Mouse (Mus musculus) forebrain, postnatal 0 days (tissue): Measurements from ENCODE around the gene Mapk6. TPM values are rescaled to one million over a fixed set of nuclear protein-coding genes. Genes with fewer than 3 reads are reported as not detected.

Experiments
- ATAC-seq: fragments of 200-750 bp; cut with Nextera tagmentation; 2 replicates; pipeline ENCODE4 v1.8.0; 2017; ENCODE audit warnings: mild to moderate bottlenecking, moderate library complexity
- DNase-seq: peaks from one replicate; pipeline ENCODE4 v3.0.0-alpha.2; 2015
- H3K27ac ChIP-seq: fragments of 300-500 bp; sonication (generic); 2 replicates; pipeline ENCODE4 v1.5.1; 2014; ENCODE audit warnings: low read depth, mild to moderate bottlenecking, antibody characterized with exemption, low read length, moderate library complexity, mixed read lengths
- H3K27me3 ChIP-seq: fragments of 300-500 bp; sonication (generic); 2 replicates; pipeline ENCODE4 v1.6.1; 2014; ENCODE audit warnings: mild to moderate bottlenecking, low read length, mixed read lengths; ENCODE audit not compliant: insufficient read depth
- H3K36me3 ChIP-seq: fragments of 300-500 bp; sonication (generic); 2 replicates; pipeline ENCODE4 v1.6.1; 2014; ENCODE audit warnings: mild to moderate bottlenecking, moderate library complexity; ENCODE audit not compliant: insufficient read depth
- H3K4me1 ChIP-seq: fragments of 300-500 bp; sonication (generic); 2 replicates; pipeline ENCODE4 v1.6.1; 2014; ENCODE audit warnings: antibody characterized with exemption; ENCODE audit not compliant: insufficient read depth
- H3K4me2 ChIP-seq: fragments of 300-500 bp; sonication (generic); 2 replicates; pipeline ENCODE4 v1.6.1; 2014; ENCODE audit warnings: low read depth, mild to moderate bottlenecking, moderate library complexity
- H3K4me3 ChIP-seq: fragments of 300-500 bp; sonication (generic); 2 replicates; pipeline ENCODE4 v1.5.1; 2014; ENCODE audit warnings: low read depth, low read length, mixed read lengths
- H3K9ac ChIP-seq: fragments of 300-500 bp; sonication (generic); 2 replicates; pipeline ENCODE4 v1.6.1; 2014; ENCODE audit warnings: mild to moderate bottlenecking
- H3K9me3 ChIP-seq: fragments of 300-500 bp; sonication (generic); 2 replicates; pipeline ENCODE4 v1.6.1; 2016; ENCODE audit warnings: low read length
- CTCF ChIP-seq: sonication (generic); IDR thresholded peaks from 2 replicates; pipeline ENCODE4 v1.5.1; 2016; ENCODE audit warnings: antibody characterized with exemption, control low read depth, low read depth
- WGBS: fragments of 180-500 bp; shearing (Covaris S2); extraction: QIAGEN DNeasy Blood & Tissue Kit; methylation state at CpG from one replicate; pipeline ENCODE4 v1.1.7; 2014; 5-methylcytosine and 5-hydroxymethylcytosine counted together
- polyA plus RNA-seq: library from polyadenylated mRNA; unstranded; fragments of >200 nt; fragmentation: Nextera tagmentation; extraction: Ambion mirVana; gene quantifications from 2 replicates; pipeline ENCODE4 v1.2.1, GENCODE M21; 2015
- total RNA-seq: library from RNA; depleted of rRNA; stranded (reverse); fragments of >200 nt; gene quantifications from 2 replicates; pipeline ENCODE4 v1.2.3, GENCODE M21; 2014

Mapk6 gene
- total and polyA plus RNA-seq, 2 experiments from 2014 or later = 94.2 to 157 TPM

- TF ChIP-seq CTCF = no peak
- no peaks in the 10 kb centered on the region for H3K27me3 ChIP-seq
- 94% methylated on average over 5 of the region's 5 CpGs for WGBS
- no peak for DNase-seq
- H3K4me2 ChIP-seq = no peak within 1 kb of the TSS
- ATAC-seq = no peak
- no peaks in the 10 kb centered on the region for H3K9me3 ChIP-seq
- no peaks in the 10 kb centered on the region for H3K4me1 ChIP-seq
- H3K4me3 ChIP-seq = no peak within 1 kb of the TSS
- peaks cover 37% of the 10 kb centered on the region for H3K36me3 ChIP-seq
- H3K27ac ChIP-seq = no peak within 1 kb of the TSS
- no peak within 1 kb of the TSS for H3K9ac ChIP-seq
These were observed 62.3 kb downstream of the Mapk6 start, which contains the start of gene Bcl2l10 for GRCm38 (mm10) chr9:75347458-75347857. Gene Bcl2l10, plus strand, starts transcription at chr9:75347758.

GRCm38 (mm10) chr9:75342433-75342832 is 67.4 kb downstream of the Mapk6 start:
- ATAC-seq = no peak
- H3K4me3 ChIP-seq = no peak overlapping the region

GRCm38 (mm10) chr9:75338016-75338415 is 71.8 kb downstream of the Mapk6 start:
- H3K4me1 ChIP-seq = no peaks in the 10 kb centered on the region
- ATAC-seq (no peak), DNase-seq (no peak)
- no peak overlapping the region for H3K4me2 ChIP-seq
- TF ChIP-seq CTCF = no peak
- no peak overlapping the region for H3K4me3 ChIP-seq
- peaks cover 73% of the 10 kb centered on the region for H3K36me3 ChIP-seq
- no peaks in the 10 kb centered on the region for H3K27me3 ChIP-seq
- no peak overlapping the region for H3K27ac ChIP-seq
- no peak overlapping the region for H3K9ac ChIP-seq
- 88% methylated on average over 6 of the region's 6 CpGs for WGBS
- no peaks in the 10 kb centered on the region for H3K9me3 ChIP-seq

More at GRCm38 (mm10) chr9:75342433-75342832, 67.4 kb downstream of the Mapk6 start:
- DNase-seq = no peak
- WGBS = 85% methylated on average over 4 of the region's 4 CpGs
- Histone ChIP-seq H3K36me3 (peaks cover 72% of the 10 kb centered on the region), H3K9ac (no peak overlapping the region), H3K4me2 (no peak overlapping the region), H3K9me3 (no peaks in the 10 kb centered on the region), H3K27ac (no peak overlapping the region), H3K27me3 (no peaks in the 10 kb centered on the region), H3K4me1 (no peaks in the 10 kb centered on the region)
- no peak for TF ChIP-seq CTCF

- no peak for ATAC-seq
- 92% methylated on average over 4 of the region's 4 CpGs for WGBS
- no peak overlapping the region for H3K4me3 ChIP-seq
- peaks cover 69% of the 10 kb centered on the region for H3K36me3 ChIP-seq
- no peak overlapping the region for H3K9ac ChIP-seq
- no peak overlapping the region for H3K4me2 ChIP-seq
- H3K4me1 ChIP-seq = no peaks in the 10 kb centered on the region
- no peaks in the 10 kb centered on the region for H3K9me3 ChIP-seq
- no peak for DNase-seq
- H3K27ac ChIP-seq = no peak overlapping the region
- no peaks in the 10 kb centered on the region for H3K27me3 ChIP-seq
- no peak for TF ChIP-seq CTCF
These were observed 75.4 kb downstream of the Mapk6 start for GRCm38 (mm10) chr9:75334440-75334839.

GRCm38 (mm10) chr9:75330821-75331220 is 79.0 kb downstream of the Mapk6 start:
- Histone ChIP-seq H3K4me3 (no peak overlapping the region), H3K4me2 (no peak overlapping the region), H3K36me3 (peaks cover 46% of the 10 kb centered on the region), H3K27ac (no peak overlapping the region), H3K9ac (no peak overlapping the region), H3K4me1 (no peaks in the 10 kb centered on the region), H3K9me3 (no peaks in the 10 kb centered on the region), H3K27me3 (no peaks in the 10 kb centered on the region)
- WGBS = 87% methylated on average over 8 of the region's 8 CpGs
- DNase-seq = no peak
- no peak for ATAC-seq
- no peak for TF ChIP-seq CTCF

- H3K4me2 ChIP-seq = no peak overlapping the region
- 95% methylated on average over 3 of the region's 3 CpGs for WGBS
These were observed 81.8 kb downstream of the Mapk6 start for GRCm38 (mm10) chr9:75328047-75328446.

GRCm38 (mm10) chr9:75322099-75322885 is 87.5 kb downstream of the Mapk6 start:
- H3K27me3 ChIP-seq = no peaks in the 10 kb centered on the region
- H3K4me1 ChIP-seq = no peaks in the 10 kb centered on the region
- peaks cover 7% of the 10 kb centered on the region; the same call in 1 of the 2 replicates for H3K36me3 ChIP-seq
- DNase-seq (no peak), ATAC-seq (no peak)
- H3K4me3 ChIP-seq = no peak overlapping the region
- no peak overlapping the region for H3K27ac ChIP-seq
- 79% methylated on average over 13 of the region's 13 CpGs for WGBS
- H3K4me2 ChIP-seq = no peak overlapping the region
- H3K9me3 ChIP-seq = no peaks in the 10 kb centered on the region
- no peak for TF ChIP-seq CTCF
- no peak overlapping the region for H3K9ac ChIP-seq

More at GRCm38 (mm10) chr9:75328047-75328446, 81.8 kb downstream of the Mapk6 start:
- no peak overlapping the region for H3K9ac ChIP-seq
- TF ChIP-seq CTCF = no peak
- H3K9me3 ChIP-seq = no peaks in the 10 kb centered on the region
- H3K4me3 ChIP-seq = no peak overlapping the region
- H3K36me3 ChIP-seq = peaks cover 29% of the 10 kb centered on the region
- H3K27me3 ChIP-seq = no peaks in the 10 kb centered on the region
- DNase-seq (no peak), ATAC-seq (no peak)
- no peaks in the 10 kb centered on the region for H3K4me1 ChIP-seq
- H3K27ac ChIP-seq = no peak overlapping the region
